Mouse (Mus musculus): ENCODE measurements at regions not wholly inside any gene's neighbourhood (a gene's known extent, or its start where the extent isn't known, plus 50 kb on each side); places are given as distances from the start of the nearest gene placed in this dataset.

DNA sequence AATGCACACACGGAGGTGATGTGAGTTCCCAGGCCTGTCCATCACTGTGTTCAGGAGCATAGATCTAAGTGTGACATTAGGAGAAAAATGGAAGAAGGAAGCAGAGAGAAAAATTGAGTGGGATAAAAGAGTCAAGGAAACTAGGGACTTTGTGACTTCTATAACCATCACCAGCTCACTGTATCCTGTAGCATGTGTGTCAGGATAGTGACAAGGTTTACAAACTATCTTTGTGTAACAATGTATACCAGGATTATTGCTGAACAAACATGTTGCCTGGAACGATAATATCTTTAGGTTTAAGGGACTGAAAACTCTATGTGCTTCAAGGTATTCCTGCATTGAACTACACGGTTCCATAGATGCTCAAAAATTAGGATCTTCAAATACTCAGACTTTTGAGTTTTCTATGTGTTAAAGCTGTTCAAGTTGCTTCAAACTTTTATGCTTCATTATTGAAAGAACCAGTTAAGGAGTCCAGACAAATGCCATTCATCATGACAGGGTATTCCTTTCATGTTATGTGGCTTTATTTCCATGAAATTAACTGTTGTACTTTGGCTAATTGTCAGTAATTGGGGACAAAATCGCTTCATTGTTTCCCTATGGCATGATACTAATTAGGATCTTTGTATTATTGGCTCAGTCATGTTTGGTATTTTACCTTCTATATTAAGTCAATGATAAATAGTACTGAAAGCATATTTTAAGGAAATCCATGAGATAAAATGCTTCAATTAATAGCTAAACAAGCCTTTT lies 200.5 kb downstream of the Gm11146 start:
- no peak for DNase-seq (ENCODE audit: low spot score in 2 of 2)

DNA sequence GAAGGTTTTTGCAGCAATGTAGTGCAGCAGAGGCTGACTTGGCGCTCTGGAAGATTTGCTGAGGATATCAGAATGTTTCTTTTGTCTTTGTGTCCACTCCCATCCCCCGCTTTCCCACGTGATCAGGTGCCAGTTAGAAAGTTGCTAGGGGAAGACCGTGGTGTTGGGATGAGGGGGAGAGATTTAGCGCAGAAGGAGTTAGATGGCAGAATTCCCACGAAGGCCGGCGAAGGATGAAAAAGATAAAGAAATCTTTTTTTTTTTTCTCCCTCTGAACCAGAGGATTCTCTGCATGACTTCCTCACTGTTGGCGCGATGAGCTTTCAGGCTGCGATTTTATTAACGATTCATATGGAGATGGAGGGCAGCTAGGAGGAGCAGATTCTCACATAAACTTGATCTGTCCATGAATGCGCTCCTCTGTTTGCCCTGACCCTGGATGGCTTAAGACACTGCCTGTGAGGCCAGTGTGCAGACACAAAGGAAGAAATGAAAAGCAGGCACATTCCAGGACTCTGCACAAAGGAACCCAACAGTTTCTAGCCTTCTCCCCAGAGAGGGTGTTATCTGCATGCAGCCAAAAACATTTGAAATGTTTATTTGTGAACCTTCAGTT lies 201.5 kb downstream of the Gm11146 start:
- DNase-seq (ENCODE audit: low spot score in 2 of 2): peak; percentile 28 to 65

DNA sequence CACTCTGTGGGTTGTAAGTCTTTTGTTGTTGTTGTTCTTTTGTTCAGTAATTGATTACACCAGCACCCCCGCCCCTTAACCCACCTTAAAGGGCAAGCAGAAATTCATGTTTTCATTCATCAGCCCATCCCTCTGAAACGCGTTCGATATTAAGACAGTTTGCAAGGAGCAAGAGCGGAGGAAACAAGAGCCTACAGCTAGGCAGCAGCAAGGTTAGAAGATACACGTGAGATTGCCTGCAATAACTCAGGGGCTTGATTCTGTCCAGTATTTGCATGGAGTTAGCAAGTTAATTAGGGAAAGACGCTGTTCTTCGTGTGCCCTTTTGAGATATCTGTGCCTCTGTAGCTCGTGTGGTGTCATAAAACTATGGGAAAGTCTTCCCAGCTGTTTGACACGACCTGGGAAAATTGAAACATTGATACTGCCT lies 202.0 kb downstream of the Gm11146 start:
- no peak for DNase-seq (ENCODE audit: low spot score in 2 of 2)

DNA sequence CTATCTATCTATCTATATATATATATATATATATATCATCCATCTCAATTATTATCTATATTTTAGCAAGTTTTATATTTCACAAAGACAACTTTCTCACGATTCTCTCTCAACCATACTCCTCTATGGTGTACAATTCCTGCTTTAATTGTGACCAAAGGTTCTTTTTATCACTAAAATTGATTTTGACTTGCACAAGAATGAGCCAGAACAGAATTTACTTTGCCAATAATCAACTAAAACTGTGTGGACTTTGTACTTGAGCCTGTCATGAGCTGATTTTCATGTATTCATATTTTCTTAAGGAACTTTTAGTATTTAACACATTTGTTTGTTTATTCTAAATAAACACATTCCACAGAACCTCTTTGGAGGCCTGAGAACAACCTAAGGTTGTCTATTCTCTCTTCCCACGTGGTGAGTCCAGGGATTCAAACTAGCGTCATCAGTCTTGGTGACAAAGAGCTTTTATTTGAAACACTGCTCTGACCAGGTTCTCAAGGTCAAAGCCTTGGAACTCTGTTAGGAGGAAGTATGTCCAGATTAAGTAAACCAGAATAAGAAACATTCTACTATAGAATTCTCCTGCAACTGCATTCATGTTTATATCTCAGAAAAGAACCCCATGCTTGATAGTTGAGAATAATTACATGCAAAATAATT lies 207.7 kb downstream of the Gm11146 start:
- DNase-seq (ENCODE audit: low spot score in 2 of 2): no peak

DNA sequence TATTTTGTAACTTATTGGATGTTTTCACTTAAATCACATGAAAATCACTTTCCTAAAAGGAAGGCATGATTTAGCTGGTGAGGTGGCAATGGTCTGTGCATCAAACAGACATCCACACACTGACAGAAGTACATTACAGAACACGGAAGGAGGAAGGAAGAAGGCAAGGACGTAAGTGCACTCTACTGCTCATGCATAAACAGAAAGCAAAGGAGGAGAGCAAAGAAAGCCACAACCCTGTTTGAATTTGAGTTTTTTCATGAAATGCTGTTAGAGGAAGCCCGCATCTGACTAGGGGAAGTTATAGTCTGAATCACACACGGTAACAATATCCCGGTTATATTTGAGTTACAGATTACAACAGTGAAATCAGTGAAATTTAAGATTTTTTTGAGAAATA lies 208.4 kb downstream of the Gm11146 start:
- DNase-seq (ENCODE audit: low spot score in 2 of 2): no peak

- no peak for DNase-seq (ENCODE audit: low spot score in 2 of 2)
These were observed 209.7 kb downstream of the Gm11146 start for GRCm38 (mm10) chr16:77392205-77392604.

- no peak for DNase-seq (ENCODE audit: low spot score in 2 of 2)
These were observed 217.7 kb downstream of the Gm11146 start for GRCm38 (mm10) chr16:77384021-77384729.

- no peak for DNase-seq (ENCODE audit: low spot score in 2 of 2)
These were observed 219.1 kb downstream of the Gm11146 start for GRCm38 (mm10) chr16:77382790-77383189.

DNA sequence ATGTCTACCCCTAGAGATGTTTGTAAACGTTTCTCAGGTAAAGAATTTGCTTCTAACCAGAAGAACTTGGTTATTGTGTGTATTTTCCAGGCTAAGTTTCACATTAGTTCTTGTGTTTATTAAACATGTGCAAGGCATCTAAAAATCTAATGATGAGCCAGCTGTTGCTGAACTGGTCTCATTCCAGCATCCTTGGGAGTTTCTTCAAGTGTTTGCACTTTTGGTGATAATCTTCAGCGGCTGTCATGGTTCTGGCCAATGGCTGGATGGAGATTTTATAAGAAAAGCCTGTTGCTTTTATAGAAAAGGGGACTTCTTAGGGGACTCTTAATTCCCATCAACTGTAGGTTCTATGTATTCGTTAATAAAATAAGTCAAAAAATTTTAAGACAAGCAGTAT lies 229.1 kb downstream of the Gm11146 start:
- no peak for DNase-seq (ENCODE audit: low spot score in 2 of 2)

- no peak for DNase-seq (ENCODE audit: low spot score in 2 of 2)
These were observed 232.1 kb downstream of the Gm11146 start for GRCm38 (mm10) chr16:77369810-77370209.

- no peak for DNase-seq (ENCODE audit: low spot score in 2 of 2)
These were observed 236.6 kb downstream of the Gm11146 start for GRCm38 (mm10) chr16:77365254-77365653.

- DNase-seq (ENCODE audit: low spot score in 2 of 2): no peak
These were observed 237.5 kb downstream of the Gm11146 start for GRCm38 (mm10) chr16:77364439-77364838.

GRCm38 (mm10) chr16:77359190-77359589 lies 242.7 kb downstream of the Gm11146 start:
- DNase-seq (ENCODE audit: low spot score in 2 of 2): no peak

DNA sequence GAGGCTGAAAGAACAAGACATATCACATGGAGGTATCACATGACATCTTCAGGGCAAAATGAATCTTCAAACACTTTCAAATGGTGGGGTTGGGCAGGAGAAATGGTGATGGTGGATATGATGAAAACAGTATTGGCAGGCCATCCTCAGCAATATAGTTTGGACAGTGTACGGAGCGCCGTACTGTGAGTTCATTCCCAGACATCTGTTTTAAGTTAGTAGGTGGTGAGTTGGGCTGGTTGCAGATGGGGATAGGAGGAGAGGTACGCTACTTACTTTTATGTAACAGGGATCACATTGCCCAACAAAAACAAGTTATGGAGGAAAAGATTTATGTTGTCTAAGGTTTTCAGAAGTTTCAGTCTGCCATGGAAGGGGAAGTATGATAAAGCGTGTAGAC lies 246.6 kb downstream of the Gm11146 start:
- DNase-seq (ENCODE audit: low spot score in 2 of 2): no peak

GRCm38 (mm10) chr16:77354201-77354712 lies 247.6 kb downstream of the Gm11146 start:
- DNase-seq (ENCODE audit: low spot score in 2 of 2): no peak

DNA sequence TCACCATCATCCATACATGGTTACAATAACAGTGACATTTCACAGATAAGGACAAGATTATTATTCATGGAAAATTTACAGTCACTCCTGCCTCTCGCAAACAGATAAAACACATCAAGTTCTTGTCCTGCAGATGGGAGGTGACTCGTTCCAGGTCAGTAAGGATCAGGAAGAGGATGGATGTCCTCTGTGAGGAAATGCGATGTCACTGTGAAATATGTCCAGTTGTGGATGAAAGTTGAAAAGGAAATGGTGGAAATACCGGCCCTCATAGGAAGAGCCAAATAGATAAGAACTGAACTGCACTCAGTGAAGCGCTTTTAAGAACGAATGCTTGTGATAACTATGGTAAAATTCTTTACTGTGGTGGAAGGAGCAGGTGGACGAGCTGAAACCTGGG lies 255.8 kb downstream of the Gm11146 start:
- no peak for DNase-seq (ENCODE audit: low spot score in 2 of 2)

- DNase-seq (ENCODE audit: low spot score in 2 of 2): no peak
These were observed 269.6 kb downstream of the Gm11146 start for GRCm38 (mm10) chr16:77332285-77332684.

DNA sequence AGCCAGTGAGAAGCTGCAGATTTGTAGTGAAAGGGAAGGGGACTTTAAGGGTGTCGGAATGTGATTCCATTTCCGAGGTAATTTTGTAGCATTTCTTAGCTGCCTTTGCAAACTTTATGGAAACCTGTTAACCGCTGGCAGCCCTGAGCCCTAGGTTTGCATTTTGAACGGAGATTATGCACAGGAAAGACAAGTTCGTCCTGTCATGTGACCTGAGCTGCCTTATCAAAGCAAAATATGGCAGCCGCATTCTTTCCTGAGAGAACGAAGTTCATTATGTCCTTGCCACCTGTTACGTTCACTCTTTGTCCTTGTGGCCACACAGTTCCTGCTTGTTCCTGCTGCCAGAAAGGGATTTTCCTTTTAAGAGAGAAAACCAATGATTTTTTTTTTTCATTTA lies 270.9 kb downstream of the Gm11146 start:
- peak in 1 of 2 experiments; percentile 46 for DNase-seq (ENCODE audit: low spot score in 2 of 2)

GRCm38 (mm10) chr16:77329711-77330530 lies 272.0 kb downstream of the Gm11146 start:
- peak in 1 of 2 experiments; percentile 47 for DNase-seq (ENCODE audit: low spot score in 2 of 2)

DNA sequence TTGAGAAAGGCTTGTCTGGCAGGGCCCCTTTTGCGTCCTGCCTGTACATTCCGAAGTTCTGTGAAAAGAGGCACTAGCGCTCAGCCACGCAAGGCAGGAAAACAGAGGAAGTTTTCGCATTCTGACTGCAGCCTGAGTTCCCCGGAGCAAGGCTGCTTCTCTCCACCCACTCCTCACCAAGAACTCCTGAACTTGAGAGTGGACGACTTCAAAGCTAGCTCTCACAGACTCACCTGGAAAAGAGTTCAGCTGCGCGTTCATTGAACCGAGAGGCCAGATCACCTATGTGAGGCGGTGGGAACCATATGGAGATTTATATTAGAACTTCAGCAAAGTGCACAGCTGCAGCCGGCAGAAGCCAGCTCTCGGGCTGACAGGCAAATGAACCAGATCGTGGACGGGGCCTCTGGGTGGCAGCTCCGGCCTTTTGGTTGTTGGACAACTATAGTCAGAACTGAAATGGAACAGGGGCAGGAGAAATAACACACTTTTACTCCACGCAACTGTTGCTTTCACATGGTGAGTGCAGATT lies 272.7 kb downstream of the Gm11146 start:
- DNase-seq (ENCODE audit: low spot score in 2 of 2): peak; percentile 21 to 60
